Mouse (Mus musculus) E14TG2a.4 (cell line): ENCODE measurements around the gene Stxbp1.

ENCODE experiments used
- CTCF ChIP-seq: conservative IDR thresholded peaks from 2 replicates; pipeline ENCODE4 v1.5.1; 2014; ENCODE audit warnings: low read length
- NANOG ChIP-seq: IDR thresholded peaks from 2 replicates; pipeline ENCODE4 v1.6.1; 2014; ENCODE audit warnings: borderline replicate concordance, low read length, mixed read lengths

- TF ChIP-seq CTCF (no peak), NANOG (no peak)
Observed at GRCm38 (mm10) chr2:32808816-32809566, 38.1 kb downstream of the Stxbp1 start.
